Mouse (Mus musculus): Measurements from ENCODE around the gene Lcmt1. TPM values are rescaled to one million over a fixed set of nuclear protein-coding genes. Genes with fewer than 3 reads are reported as not detected.

Gene Lcmt1
- polyA plus RNA-seq (2016; fragmentation: Nextera tagmentation; extraction: Ambion mirVana) = 37.5 and 38.5 TPM in 2 replicates

DNA sequence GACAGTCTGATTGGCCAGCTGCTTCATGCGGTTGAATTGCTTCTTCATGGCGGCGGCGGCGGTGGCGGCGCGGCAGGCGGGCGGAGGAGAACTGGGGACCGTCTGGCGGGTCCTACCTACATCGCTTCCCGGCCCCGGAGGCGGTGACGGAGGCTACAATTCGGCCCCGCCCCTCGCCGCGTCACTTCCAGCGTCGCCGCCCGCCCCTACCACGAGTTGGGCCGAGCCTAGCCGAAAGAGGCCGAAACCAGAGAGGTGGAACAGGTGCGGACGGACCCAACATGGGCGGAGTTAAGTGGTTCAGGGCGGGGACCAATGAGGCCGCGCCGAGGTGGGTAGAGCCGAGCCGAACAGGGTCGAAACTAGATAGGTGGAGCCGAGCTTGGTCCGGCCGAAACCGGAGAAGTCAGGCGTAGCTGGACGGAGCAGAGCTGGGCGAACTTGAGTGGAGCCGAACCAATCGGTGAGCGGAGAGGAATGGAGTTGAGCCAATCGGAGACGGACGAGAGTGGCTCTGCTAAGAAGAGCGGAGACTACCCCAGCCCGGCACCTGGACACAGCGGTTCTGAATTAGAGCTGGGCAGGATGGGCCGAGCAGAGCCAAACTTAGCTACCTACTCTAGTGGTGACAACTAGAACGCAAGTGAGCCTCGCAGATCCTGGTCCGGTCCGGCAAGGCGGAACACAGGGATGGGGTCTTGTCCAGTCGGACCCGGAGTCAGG lies at the start of gene Lcmt1, which contains the start of gene Arhgap17:
Gene Lcmt1 (plus strand): TSS at position 26 of the 723 bp plus-strand sequence.
Gene Arhgap17 (minus strand): TSS at position 157 of the 723 bp plus-strand sequence.
- H3K9me3 ChIP-seq (replicated peaks) = no peaks in the 10 kb centered on the region
- ATAC-seq (ENCODE audit: insufficient number of reproducible peaks, low FRiP score) = peak; percentile 98
- H3K9ac ChIP-seq = peak within 1 kb of the TSS; percentile 89
- peak within 1 kb of the TSS; percentile 83 for H3K4me2 ChIP-seq
- peak within 1 kb of the TSS; percentile 89 for H3K27ac ChIP-seq (ENCODE audit: poor library complexity, severe bottlenecking)
- peaks cover 40% of the 10 kb centered on the region for H3K4me1 ChIP-seq (replicated peaks)
- peak within 1 kb of the TSS; percentile 89 for H3K4me3 ChIP-seq
- WGBS = under 1% methylated on average over 64 of the region's 64 CpGs
- no peaks in the 10 kb centered on the region for H3K36me3 ChIP-seq
- no peaks in the 10 kb centered on the region for H3K27me3 ChIP-seq (replicated peaks)

DNA sequence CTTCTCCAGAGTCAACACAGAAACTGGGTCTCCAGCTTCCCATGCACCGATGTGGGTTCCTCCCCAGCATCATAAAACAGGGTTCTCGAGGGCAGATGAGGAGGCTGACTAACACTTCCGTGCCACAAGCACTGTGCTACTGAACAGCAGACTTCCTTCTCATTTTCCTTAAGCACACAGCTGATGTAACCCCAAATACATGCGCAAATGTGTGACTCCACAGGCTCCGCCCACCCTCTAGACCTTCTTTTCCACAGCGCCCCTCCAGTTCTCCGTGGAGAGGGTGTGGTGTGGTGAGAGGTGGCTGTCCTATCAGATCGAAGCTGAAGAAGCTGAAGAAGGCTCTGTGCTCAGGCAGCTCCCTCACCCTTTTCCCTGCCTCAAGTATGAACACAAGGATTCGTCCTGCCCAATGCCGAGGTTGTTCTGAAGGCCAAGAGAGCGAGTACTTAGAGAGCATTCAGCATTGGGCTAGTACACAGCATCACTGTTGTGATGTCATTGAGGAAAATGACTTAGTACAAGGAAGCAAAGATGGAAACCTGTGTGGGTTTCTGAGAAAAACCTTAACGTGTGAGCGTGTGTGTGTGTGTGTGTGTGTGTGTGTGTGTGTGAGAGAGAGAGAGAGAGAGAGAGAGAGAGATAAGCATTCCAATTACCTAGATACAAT lies 47.0 kb upstream of the Lcmt1 start:
- H3K36me3 ChIP-seq = peaks cover 63% of the 10 kb centered on the region
- H3K9ac ChIP-seq = no peak overlapping the region
- H3K27me3 ChIP-seq (replicated peaks) = no peaks in the 10 kb centered on the region
- H3K27ac ChIP-seq (ENCODE audit: poor library complexity, severe bottlenecking) = no peak overlapping the region
- no peak overlapping the region for H3K4me3 ChIP-seq
- 81% methylated on average over 13 of the region's 13 CpGs for WGBS
- peaks cover 24% of the 10 kb centered on the region for H3K4me1 ChIP-seq (replicated peaks)
- H3K4me2 ChIP-seq = no peak overlapping the region
- H3K9me3 ChIP-seq (replicated peaks) = no peaks in the 10 kb centered on the region
- ATAC-seq (ENCODE audit: insufficient number of reproducible peaks, low FRiP score) = no peak

DNA sequence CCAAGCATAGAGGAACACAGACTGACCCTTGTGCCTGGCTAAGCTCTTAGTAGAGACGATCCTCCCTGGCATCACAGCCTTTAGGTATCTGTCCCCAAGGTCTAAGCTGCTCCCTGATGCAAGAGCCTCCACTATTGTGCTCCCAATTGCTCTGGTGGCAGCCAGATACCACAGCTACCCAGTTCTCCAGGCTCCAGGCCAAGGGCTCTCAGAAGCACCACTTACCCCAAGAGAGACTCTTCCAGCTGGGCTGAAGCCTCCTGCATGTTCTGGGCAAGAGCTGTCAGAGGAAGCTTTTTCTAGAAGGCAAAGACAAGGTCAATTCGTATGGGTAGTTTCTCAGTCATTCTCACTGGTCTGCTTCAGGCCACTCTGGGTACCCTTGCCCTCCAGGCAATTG lies 46.2 kb upstream of the Lcmt1 start:
- no peak overlapping the region for H3K4me2 ChIP-seq
- no peak overlapping the region for H3K4me3 ChIP-seq
- ATAC-seq (ENCODE audit: insufficient number of reproducible peaks, low FRiP score) = no peak
- no peaks in the 10 kb centered on the region for H3K27me3 ChIP-seq (replicated peaks)
- peaks cover 32% of the 10 kb centered on the region for H3K4me1 ChIP-seq (replicated peaks)
- 79% methylated on average over 2 of the region's 2 CpGs for WGBS
- H3K9me3 ChIP-seq (replicated peaks) = no peaks in the 10 kb centered on the region
- no peak overlapping the region for H3K9ac ChIP-seq
- peaks cover 57% of the 10 kb centered on the region for H3K36me3 ChIP-seq
- H3K27ac ChIP-seq (ENCODE audit: poor library complexity, severe bottlenecking) = peak overlapping the region; percentile 30; the same call in 1 of the 2 replicates

DNA sequence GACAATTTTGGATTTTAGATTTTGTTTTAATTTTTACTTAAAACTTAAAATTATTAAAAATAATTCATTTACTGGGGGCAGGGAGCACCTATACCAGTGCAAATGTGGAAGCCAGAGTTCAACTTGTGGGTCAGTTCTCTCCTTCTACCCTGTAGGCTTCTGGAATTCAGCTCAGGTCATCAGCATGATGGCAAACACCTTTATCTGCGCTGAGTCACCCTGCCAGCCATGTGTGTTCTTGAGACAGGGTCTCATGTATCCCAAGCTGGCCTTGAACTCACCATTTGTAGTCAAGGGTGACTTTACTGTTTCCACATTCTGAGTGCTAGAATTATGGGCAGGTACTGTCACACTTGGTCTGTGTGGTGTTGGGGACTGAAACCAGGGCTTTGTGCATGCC lies 45.5 kb upstream of the Lcmt1 start:
- H3K36me3 ChIP-seq = peaks cover 50% of the 10 kb centered on the region
- ATAC-seq (ENCODE audit: insufficient number of reproducible peaks, low FRiP score) = peak; percentile 35; the same call in 1 of the 2 replicates
- H3K9ac ChIP-seq = no peak overlapping the region
- peaks cover 36% of the 10 kb centered on the region for H3K4me1 ChIP-seq (replicated peaks)
- no peaks in the 10 kb centered on the region for H3K9me3 ChIP-seq (replicated peaks)
- no peaks in the 10 kb centered on the region for H3K27me3 ChIP-seq (replicated peaks)
- no peak overlapping the region for H3K4me3 ChIP-seq
- H3K4me2 ChIP-seq = no peak overlapping the region
- WGBS = 83% methylated on average over 1 of the region's 1 CpGs
- no peak overlapping the region for H3K27ac ChIP-seq (ENCODE audit: poor library complexity, severe bottlenecking)

DNA sequence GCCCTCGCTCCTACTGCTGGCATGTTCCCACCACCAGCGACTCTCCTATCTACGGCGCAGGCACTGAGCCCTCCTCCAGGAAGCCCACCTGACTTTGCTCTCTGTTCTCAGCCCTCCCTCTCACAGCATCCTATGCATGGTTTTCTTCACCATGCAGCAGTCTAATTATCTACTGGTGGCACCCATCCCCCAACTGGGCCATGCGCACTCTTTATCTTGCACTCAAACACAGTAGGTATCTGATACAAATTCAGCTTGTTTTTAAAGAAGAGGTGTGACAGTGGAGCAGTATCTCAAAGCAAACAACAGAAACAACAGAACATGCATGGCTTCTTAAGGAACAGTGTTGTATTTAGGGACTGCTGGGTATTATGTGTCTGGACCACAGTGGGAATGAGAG lies 43.5 kb upstream of the Lcmt1 start:
- H3K27me3 ChIP-seq (replicated peaks) = no peaks in the 10 kb centered on the region
- H3K9me3 ChIP-seq (replicated peaks) = no peaks in the 10 kb centered on the region
- no peak overlapping the region for H3K4me3 ChIP-seq
- no peak overlapping the region for H3K4me2 ChIP-seq
- H3K4me1 ChIP-seq (replicated peaks) = peaks cover 36% of the 10 kb centered on the region
- H3K36me3 ChIP-seq = peaks cover 34% of the 10 kb centered on the region
- H3K27ac ChIP-seq (ENCODE audit: poor library complexity, severe bottlenecking) = no peak overlapping the region
- no peak overlapping the region for H3K9ac ChIP-seq
- 0 out of 2 replicates have a peak, but pooled peaks have one; percentile 20 for ATAC-seq (ENCODE audit: insufficient number of reproducible peaks, low FRiP score)
- WGBS = 70% methylated on average over 5 of the region's 5 CpGs

DNA sequence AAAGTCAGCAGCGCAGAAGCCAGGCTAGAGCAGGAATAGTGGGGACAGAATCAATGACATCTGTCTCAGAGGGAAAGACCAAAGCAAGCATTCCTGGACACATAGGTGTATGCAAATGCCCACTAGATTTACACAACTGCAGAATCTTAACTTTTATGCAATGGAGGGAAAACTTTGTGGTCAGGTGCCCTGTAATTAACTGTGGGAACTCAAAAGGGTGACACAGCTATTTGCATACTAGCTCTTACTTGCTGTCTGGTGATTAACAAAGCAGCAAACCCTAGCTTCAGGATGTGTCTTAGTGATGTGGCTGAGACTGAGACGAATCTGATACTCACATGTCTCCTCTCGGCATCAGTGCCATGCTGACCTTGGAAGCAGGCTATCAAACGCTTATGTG lies 42.7 kb upstream of the Lcmt1 start:
- H3K4me3 ChIP-seq = no peak overlapping the region
- H3K27ac ChIP-seq (ENCODE audit: poor library complexity, severe bottlenecking) = no peak overlapping the region
- H3K9ac ChIP-seq = no peak overlapping the region
- 47% methylated on average over 4 of the region's 4 CpGs for WGBS
- no peak overlapping the region for H3K4me2 ChIP-seq
- no peaks in the 10 kb centered on the region for H3K27me3 ChIP-seq (replicated peaks)
- peaks cover 36% of the 10 kb centered on the region for H3K4me1 ChIP-seq (replicated peaks)
- peaks cover 26% of the 10 kb centered on the region for H3K36me3 ChIP-seq
- H3K9me3 ChIP-seq (replicated peaks) = no peaks in the 10 kb centered on the region
- no peak for ATAC-seq (ENCODE audit: insufficient number of reproducible peaks, low FRiP score)

DNA sequence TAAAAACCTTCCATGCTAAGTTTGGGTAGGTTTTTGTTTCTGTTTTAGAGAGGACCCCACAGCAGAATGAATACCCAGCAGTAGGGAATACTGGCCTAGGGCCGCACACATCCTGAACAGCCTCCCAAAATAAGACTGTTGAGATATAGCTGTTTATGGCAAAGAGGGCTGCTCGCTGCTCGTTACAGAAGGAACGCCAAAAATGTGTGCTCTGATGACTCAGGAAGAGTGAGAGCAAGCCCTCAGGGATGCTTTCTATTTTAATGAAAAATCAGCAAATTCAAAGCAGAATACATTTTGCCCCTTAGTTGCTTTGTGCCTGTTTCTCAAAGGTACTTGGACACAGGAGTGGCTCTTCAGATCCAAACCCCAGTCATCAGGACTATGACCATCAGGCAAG lies 41.7 kb upstream of the Lcmt1 start:
- Histone ChIP-seq H3K27me3 (replicated peaks) (no peaks in the 10 kb centered on the region), H3K36me3 (peaks cover 18% of the 10 kb centered on the region), H3K4me3 (no peak overlapping the region), H3K4me1 (replicated peaks) (peaks cover 37% of the 10 kb centered on the region), H3K9me3 (replicated peaks) (no peaks in the 10 kb centered on the region), H3K4me2 (0 out of 2 replicates have a peak overlapping the region, but pooled peaks have one; percentile 21), H3K27ac (ENCODE audit: poor library complexity, severe bottlenecking) (no peak overlapping the region), H3K9ac (no peak overlapping the region)
- ATAC-seq (ENCODE audit: insufficient number of reproducible peaks, low FRiP score) = no peak
- 52% methylated on average over 4 of the region's 4 CpGs for WGBS

DNA sequence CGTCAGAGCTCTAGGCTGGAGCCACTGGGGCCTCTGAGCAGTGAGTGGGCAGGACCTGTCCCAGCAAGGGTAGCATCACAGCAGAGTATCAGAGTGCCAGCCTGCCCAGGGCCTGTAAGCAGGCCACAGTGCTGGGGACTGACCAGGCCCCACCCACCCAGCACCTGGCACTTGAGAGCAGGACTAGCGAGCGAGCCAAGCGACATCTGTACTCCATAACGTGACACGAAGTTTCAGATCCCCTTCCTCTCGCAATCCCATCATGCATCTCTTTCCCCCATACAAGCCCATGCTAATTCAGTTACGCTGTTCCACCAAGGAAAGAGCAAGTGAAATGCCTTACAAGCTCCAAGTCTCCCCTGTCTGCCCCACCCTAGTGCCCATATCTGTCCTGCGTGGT lies 39.1 kb upstream of the Lcmt1 start:
- Histone ChIP-seq H3K9ac (no peak overlapping the region), H3K4me2 (no peak overlapping the region), H3K4me3 (no peak overlapping the region), H3K27ac (ENCODE audit: poor library complexity, severe bottlenecking) (no peak overlapping the region), H3K4me1 (replicated peaks) (peaks cover 35% of the 10 kb centered on the region), H3K36me3 (0 out of 2 replicates have a peak, but pooled peaks cover 4% of the 10 kb centered on the region), H3K9me3 (replicated peaks) (no peaks in the 10 kb centered on the region), H3K27me3 (replicated peaks) (no peaks in the 10 kb centered on the region)
- no peak for ATAC-seq (ENCODE audit: insufficient number of reproducible peaks, low FRiP score)
- 85% methylated on average over 9 of the region's 9 CpGs for WGBS

DNA sequence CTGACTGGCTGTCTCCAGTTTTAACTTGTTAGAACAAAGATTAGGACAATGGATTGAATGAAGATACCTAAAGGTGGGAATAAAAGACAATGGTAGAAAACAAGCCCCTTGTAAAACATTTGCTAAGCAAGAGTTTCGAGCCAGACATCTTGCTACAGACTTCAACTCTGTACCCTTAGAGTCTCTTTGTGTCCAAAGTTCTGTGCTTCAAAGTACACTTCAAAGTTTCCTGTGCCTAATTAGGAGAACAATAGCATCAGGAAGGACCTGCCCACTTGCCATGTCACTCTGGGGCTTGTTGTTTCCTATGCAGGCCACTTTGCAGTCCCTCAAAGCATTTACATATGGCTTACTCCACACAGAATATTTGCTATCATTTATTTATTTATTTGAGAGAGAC lies 33.3 kb upstream of the Lcmt1 start:
- no peak overlapping the region for H3K9ac ChIP-seq
- no peak overlapping the region for H3K4me2 ChIP-seq
- no peaks in the 10 kb centered on the region for H3K9me3 ChIP-seq (replicated peaks)
- peaks cover 56% of the 10 kb centered on the region for H3K4me1 ChIP-seq (replicated peaks)
- H3K4me3 ChIP-seq = no peak overlapping the region
- no peak for ATAC-seq (ENCODE audit: insufficient number of reproducible peaks, low FRiP score)
- no peaks in the 10 kb centered on the region for H3K36me3 ChIP-seq
- WGBS = 57% methylated on average over 1 of the region's 1 CpGs
- peak overlapping the region; percentile 68 for H3K27ac ChIP-seq (ENCODE audit: poor library complexity, severe bottlenecking)
- no peaks in the 10 kb centered on the region for H3K27me3 ChIP-seq (replicated peaks)

DNA sequence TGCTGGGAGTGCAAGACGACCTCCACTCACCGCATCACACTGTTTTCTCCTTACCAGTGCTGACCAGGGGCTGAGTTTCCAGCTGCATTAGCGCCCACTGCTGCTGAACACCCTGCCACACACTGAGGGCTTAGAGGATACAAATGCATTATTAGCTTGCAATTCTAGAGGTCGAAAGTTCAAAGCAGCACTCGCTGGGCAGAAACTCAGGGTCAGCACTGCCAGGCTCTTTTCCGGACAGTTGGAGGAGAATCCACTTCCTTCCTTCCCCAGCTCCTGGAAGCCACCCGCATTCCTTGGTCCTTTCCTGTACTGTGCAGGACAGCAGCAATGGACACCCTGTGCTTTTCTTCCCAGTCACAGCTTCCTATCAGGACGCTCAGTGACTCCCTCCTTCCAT lies 31.2 kb upstream of the Lcmt1 start:
- Histone ChIP-seq H3K4me2 (no peak overlapping the region), H3K4me1 (replicated peaks) (peaks cover 71% of the 10 kb centered on the region), H3K9ac (no peak overlapping the region), H3K9me3 (replicated peaks) (no peaks in the 10 kb centered on the region), H3K27me3 (replicated peaks) (no peaks in the 10 kb centered on the region), H3K4me3 (no peak overlapping the region), H3K36me3 (no peaks in the 10 kb centered on the region), H3K27ac (ENCODE audit: poor library complexity, severe bottlenecking) (peak overlapping the region; percentile 6; the same call in 1 of the 2 replicates)
- ATAC-seq (ENCODE audit: insufficient number of reproducible peaks, low FRiP score) = peak; percentile 50; the same call in 1 of the 2 replicates
- 51% methylated on average over 8 of the region's 8 CpGs for WGBS

DNA sequence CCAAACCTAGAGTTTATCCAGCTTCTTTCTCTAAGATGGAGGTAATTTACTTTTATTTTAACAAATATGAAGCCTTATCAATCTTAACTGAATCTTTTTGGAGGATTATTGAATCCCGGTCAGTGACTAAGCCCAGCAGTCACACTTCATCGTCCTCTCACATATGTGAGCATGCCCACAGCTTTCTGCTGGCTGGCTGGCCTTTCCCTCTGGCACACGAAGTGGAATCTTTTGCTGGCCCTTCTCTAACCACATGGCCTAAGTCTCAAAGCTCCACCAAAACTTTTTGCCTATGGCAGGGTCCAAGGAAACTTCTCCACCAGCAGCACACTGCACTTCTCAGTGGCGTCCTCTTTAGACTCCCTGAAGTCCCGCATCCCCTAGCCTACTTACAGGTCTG lies 27.7 kb upstream of the Lcmt1 start:
- H3K27me3 ChIP-seq (replicated peaks) = no peaks in the 10 kb centered on the region
- H3K27ac ChIP-seq (ENCODE audit: poor library complexity, severe bottlenecking) = 0 out of 2 replicates have a peak overlapping the region, but pooled peaks have one; percentile 46
- no peaks in the 10 kb centered on the region for H3K36me3 ChIP-seq
- no peak overlapping the region for H3K4me2 ChIP-seq
- ATAC-seq (ENCODE audit: insufficient number of reproducible peaks, low FRiP score) = no peak
- H3K4me3 ChIP-seq = no peak overlapping the region
- 60% methylated on average over 5 of the region's 5 CpGs for WGBS
- no peaks in the 10 kb centered on the region for H3K9me3 ChIP-seq (replicated peaks)
- peak overlapping the region; percentile 41; the same call in 1 of the 2 replicates for H3K9ac ChIP-seq
- peaks cover 76% of the 10 kb centered on the region for H3K4me1 ChIP-seq (replicated peaks)
